Mouse (Mus musculus) liver, embryonic 14.5 days (tissue): ENCODE results near the gene Ldhal6b.

Experiments
- CTCF ChIP-seq: IDR thresholded peaks from 2 replicates; pipeline ENCODE4 v1.5.1; 2016; ENCODE audit warnings: antibody characterized with exemption, low read depth, control low read depth
- EP300 ChIP-seq: IDR thresholded peaks from 2 replicates; pipeline ENCODE4 v1.6.1; 2016; ENCODE audit warnings: antibody characterized with exemption, low read depth

DNA sequence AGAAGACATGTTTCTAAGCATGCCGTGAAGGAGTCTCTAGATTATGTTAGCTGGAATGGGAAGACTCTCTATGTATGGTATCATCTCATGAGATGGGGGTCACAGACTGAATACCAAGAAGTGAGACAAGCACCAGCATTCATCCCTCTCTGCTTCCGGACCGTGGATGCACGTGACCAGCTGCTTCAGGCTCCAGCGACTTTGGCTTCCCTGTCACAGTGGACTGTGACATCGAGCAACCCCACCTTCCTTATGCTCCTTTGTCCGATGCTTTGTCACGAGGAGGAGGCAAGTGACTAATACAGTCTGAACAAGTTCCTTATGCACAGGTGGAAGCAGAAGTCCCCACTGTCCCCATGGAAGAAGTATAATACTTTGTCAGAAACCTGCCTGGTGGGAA, 48.2 kb upstream of the Ldhal6b start:
- TF ChIP-seq CTCF (no peak), EP300 (no peak)
